Mouse (Mus musculus): ENCODE measurements around the gene Bzw2. TPM values are rescaled to one million over a fixed set of nuclear protein-coding genes. Genes with fewer than 3 reads are reported as not detected.

Bzw2 gene
- polyA plus RNA-seq, 1 experiment from 2014 or later: 258 TPM

DNA sequence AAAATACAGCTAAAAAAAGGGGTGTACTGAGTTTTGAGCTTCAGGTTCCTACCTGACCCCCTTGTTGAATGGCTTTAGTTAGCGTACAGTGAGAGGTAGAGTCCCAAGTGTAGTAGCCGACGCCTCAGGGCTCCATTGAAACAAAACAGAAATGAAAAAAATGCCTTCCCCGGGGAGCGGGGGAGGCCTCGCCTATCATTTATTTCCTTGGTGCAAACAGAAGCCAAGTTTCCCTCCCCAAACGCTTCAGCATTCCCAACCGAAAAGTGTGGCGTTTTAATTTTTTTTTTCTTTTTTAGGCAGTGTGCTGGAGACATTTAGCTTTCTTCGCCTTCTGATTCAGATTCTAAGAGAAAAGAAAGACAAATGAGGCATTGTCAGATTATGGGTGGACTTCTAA is 65.9 kb downstream of the Bzw2 start:
- peaks cover 62% of the 10 kb centered on the region for H3K36me3 ChIP-seq
- WGBS: 94% methylated on average over 10 of the region's 10 CpGs

GRCm38 (mm10) chr12:36089221-36089620 is 68.7 kb downstream of the Bzw2 start:
- H3K27me3 ChIP-seq (ENCODE audit: insufficient read depth, poor library complexity, severe bottlenecking): no peaks in the 10 kb centered on the region
- no peak for DNase-seq (ENCODE audit: low spot score)
- H3K4me3 ChIP-seq: no peak overlapping the region
- H3K4me1 ChIP-seq (replicated peaks): no peaks in the 10 kb centered on the region
- H3K9me3 ChIP-seq: no peaks in the 10 kb centered on the region
- no peak overlapping the region for H3K27ac ChIP-seq
- peaks cover 36% of the 10 kb centered on the region for H3K36me3 ChIP-seq
- WGBS: 90% methylated on average over 6 of the region's 6 CpGs

More for the DNA sequence above, 65.9 kb downstream of the Bzw2 start:
- Histone ChIP-seq H3K27me3 (ENCODE audit: insufficient read depth, poor library complexity, severe bottlenecking) (no peaks in the 10 kb centered on the region), H3K4me3 (no peak overlapping the region), H3K9me3 (no peaks in the 10 kb centered on the region), H3K4me1 (replicated peaks) (no peaks in the 10 kb centered on the region), H3K27ac (no peak overlapping the region)
- no peak for DNase-seq (ENCODE audit: low spot score)

DNA sequence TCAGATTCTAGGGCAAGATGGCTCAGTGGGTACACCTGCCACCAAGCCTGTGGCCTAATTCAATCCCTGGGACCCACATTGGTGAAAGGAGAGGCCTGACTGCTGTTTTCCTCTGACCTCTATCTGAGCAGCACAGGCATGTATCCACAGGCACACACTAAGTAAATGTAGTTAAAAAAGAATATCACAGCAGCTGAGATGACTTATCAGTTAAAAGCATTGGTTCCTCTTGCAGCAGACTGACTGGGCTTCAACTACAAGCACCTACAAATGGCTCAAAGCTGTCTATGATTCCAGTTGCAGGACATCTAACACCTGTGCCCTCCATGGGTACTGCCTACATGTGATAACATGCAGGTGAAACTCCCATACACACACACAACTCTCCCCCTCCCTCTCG is 69.1 kb downstream of the Bzw2 start:
- Histone ChIP-seq H3K36me3 (peaks cover 32% of the 10 kb centered on the region), H3K27me3 (ENCODE audit: insufficient read depth, poor library complexity, severe bottlenecking) (no peaks in the 10 kb centered on the region), H3K4me3 (no peak overlapping the region), H3K27ac (no peak overlapping the region), H3K9me3 (no peaks in the 10 kb centered on the region), H3K4me1 (replicated peaks) (no peaks in the 10 kb centered on the region)
- 97% methylated on average over 1 of the region's 1 CpGs for WGBS
- no peak for DNase-seq (ENCODE audit: low spot score)

DNA sequence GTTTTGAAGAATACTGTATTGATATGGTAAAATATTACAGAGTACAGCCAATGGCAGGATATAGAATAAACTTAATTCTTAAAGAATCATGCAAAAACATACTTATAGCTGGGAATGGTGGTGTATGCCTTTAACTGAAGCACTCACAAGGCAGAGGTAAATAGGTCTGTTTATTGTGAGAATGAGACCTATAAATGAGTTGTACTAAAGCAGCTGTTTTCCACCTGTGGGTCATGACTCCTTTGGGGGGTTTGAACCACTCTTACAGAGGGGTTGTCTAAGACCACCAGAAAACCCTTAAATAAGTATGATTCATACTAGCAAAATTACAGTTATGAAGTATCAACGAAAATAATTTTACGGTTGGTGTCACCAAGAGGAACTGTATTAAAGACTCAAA is 72.5 kb downstream of the Bzw2 start:
- H3K27ac ChIP-seq: no peak overlapping the region
- H3K4me3 ChIP-seq: no peak overlapping the region
- 96% methylated on average over 2 of the region's 2 CpGs for WGBS
- no peaks in the 10 kb centered on the region for H3K36me3 ChIP-seq
- no peaks in the 10 kb centered on the region for H3K4me1 ChIP-seq (replicated peaks)
- H3K9me3 ChIP-seq: no peaks in the 10 kb centered on the region
- DNase-seq (ENCODE audit: low spot score): no peak
- H3K27me3 ChIP-seq (ENCODE audit: insufficient read depth, poor library complexity, severe bottlenecking): no peaks in the 10 kb centered on the region

DNA sequence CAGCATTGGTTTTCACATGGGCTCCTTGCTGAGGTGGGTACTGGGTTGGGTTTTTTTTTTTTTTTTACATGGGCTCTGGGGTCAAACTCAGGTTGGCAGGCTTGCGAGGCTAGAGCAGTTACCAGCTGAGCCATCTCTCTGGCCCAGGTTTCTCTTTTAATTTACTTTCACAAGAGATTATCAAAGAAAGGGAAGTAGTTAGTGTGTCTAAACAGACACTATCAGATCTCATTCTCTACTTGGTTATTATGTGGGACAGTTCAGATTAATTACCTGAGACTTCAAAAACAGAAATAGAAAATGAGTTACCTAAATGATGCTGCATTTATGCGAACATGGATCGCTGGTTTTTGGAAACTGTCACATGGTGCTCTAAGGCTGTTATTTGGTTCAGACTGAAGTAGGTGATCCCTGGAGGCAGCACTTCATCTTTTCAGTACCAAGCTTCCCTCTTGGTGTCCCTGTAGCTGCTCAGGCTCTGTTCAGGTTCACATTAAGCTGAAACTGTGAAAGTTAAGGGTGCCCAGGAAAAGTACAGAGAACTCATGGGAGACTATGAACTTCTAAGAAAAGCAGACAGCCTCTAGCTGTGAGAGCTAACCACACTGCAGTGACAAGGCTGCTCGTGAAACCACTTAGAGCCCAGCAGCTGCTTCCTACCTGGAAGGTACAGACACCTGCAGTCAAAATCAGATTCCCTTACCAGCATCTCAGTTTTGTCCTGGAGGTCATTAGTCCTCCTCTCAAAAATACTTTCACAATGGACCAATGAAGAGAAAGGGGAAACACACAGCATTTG is 79.6 kb downstream of the Bzw2 start:
- no peaks in the 10 kb centered on the region for H3K27me3 ChIP-seq (ENCODE audit: insufficient read depth, poor library complexity, severe bottlenecking)
- H3K27ac ChIP-seq: no peak overlapping the region
- no peak for DNase-seq (ENCODE audit: low spot score)
- no peaks in the 10 kb centered on the region for H3K9me3 ChIP-seq
- 0 out of 2 replicates have a peak, but pooled peaks cover 3% of the 10 kb centered on the region for H3K4me1 ChIP-seq (replicated peaks)
- no peaks in the 10 kb centered on the region for H3K36me3 ChIP-seq
- WGBS: 76% methylated on average over 4 of the region's 4 CpGs
- H3K4me3 ChIP-seq: no peak overlapping the region

GRCm38 (mm10) chr12:36072860-36073259 is 85.0 kb downstream of the Bzw2 start:
- Histone ChIP-seq H3K9me3 (no peaks in the 10 kb centered on the region), H3K4me3 (no peak overlapping the region), H3K27me3 (ENCODE audit: insufficient read depth, poor library complexity, severe bottlenecking) (no peaks in the 10 kb centered on the region), H3K36me3 (no peaks in the 10 kb centered on the region), H3K4me1 (replicated peaks) (0 out of 2 replicates have a peak, but pooled peaks cover 4% of the 10 kb centered on the region), H3K27ac (no peak overlapping the region; the same call in 1 of the 2 replicates)
- 33% methylated on average over 5 of the region's 5 CpGs for WGBS
- DNase-seq (ENCODE audit: low spot score): no peak

DNA sequence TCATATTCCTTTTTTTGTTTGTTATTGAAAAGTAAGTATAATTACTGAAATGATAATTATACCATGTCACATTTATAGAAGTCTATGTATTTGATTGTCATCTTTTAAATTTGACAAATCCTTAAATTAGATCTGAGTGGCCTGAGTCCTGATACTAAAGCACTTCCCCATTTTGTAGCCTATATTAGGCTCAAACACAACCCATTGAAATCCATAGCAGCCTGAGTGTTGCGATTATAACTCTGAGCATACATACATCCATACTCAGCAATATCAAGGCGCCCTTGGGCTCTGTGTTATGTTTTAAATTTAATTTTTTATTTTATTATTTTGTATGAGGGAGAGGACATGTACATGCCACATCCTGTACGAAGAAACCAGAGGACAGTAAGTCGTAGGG is 87.6 kb downstream of the Bzw2 start:
- DNase-seq (ENCODE audit: low spot score): no peak
- H3K4me3 ChIP-seq: no peak overlapping the region
- no peaks in the 10 kb centered on the region for H3K27me3 ChIP-seq (ENCODE audit: insufficient read depth, poor library complexity, severe bottlenecking)
- H3K27ac ChIP-seq: no peak overlapping the region
- H3K9me3 ChIP-seq: peaks cover 6% of the 10 kb centered on the region; the same call in 1 of the 2 replicates
- H3K4me1 ChIP-seq (replicated peaks): 0 out of 2 replicates have a peak, but pooled peaks cover 4% of the 10 kb centered on the region
- no peaks in the 10 kb centered on the region for H3K36me3 ChIP-seq
- 94% methylated on average over 4 of the region's 4 CpGs for WGBS

DNA sequence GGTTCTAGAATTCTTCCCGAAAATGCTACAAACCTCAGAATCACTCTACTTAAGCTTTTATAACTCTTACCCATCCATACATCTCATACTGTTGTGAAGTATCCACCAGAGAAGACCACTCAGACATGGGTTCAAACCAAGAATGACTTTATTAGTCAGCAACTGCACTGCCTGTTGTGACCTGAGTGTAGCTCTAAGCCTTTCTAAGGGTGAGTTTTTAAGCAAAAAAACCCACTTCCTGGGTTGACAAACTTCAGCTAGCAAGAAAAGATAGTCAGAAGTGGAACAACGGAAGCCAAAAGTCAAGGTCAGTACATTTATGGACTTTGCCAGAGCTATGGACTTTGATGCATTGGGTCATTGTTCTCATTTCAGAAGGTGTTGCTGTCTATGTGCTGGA is 90.3 kb downstream of the Bzw2 start:
- Histone ChIP-seq H3K4me1 (replicated peaks) (no peaks in the 10 kb centered on the region), H3K27me3 (ENCODE audit: insufficient read depth, poor library complexity, severe bottlenecking) (no peaks in the 10 kb centered on the region), H3K36me3 (no peaks in the 10 kb centered on the region), H3K9me3 (peaks cover 13% of the 10 kb centered on the region; the same call in 1 of the 2 replicates), H3K4me3 (no peak overlapping the region), H3K27ac (no peak overlapping the region)
- 89% methylated on average over 2 of the region's 2 CpGs for WGBS
- DNase-seq (ENCODE audit: low spot score): no peak

DNA sequence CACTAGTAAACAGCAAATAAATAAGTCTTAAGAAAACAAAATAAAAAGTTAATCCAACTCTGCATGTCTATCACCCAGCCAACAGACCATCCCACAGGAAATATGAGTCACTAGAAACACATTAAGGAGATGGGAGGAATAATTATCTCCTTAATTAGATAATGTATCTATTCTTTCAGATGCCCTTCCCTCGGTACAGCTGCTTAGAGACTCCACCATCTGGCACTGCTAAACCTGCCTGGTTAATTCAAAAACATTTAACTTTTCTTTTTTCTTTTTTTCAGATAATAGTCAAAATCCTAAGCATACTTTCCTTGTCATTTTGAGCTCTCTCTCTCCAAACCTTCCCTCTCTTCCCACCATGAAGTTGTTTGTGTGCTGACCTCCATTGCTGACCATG is 92.0 kb downstream of the Bzw2 start:
- Histone ChIP-seq H3K4me3 (no peak overlapping the region), H3K9me3 (peaks cover 13% of the 10 kb centered on the region; the same call in 1 of the 2 replicates), H3K36me3 (no peaks in the 10 kb centered on the region), H3K27ac (no peak overlapping the region), H3K27me3 (ENCODE audit: insufficient read depth, poor library complexity, severe bottlenecking) (no peaks in the 10 kb centered on the region), H3K4me1 (replicated peaks) (no peaks in the 10 kb centered on the region)
- 85% methylated on average over 1 of the region's 1 CpGs for WGBS
- no peak for DNase-seq (ENCODE audit: low spot score)

GRCm38 (mm10) chr12:36057699-36058098 is 100.2 kb downstream of the Bzw2 start:
- Histone ChIP-seq H3K4me1 (replicated peaks) (no peaks in the 10 kb centered on the region), H3K9me3 (no peaks in the 10 kb centered on the region), H3K27ac (no peak overlapping the region), H3K27me3 (ENCODE audit: insufficient read depth, poor library complexity, severe bottlenecking) (no peaks in the 10 kb centered on the region), H3K4me3 (no peak overlapping the region), H3K36me3 (no peaks in the 10 kb centered on the region)
- DNase-seq (ENCODE audit: low spot score): no peak
- 88% methylated on average over 2 of the region's 2 CpGs for WGBS

- H3K9me3 ChIP-seq: no peaks in the 10 kb centered on the region
- H3K4me1 ChIP-seq (replicated peaks): no peaks in the 10 kb centered on the region
- 71% methylated on average over 1 of the region's 1 CpGs for WGBS
- no peak overlapping the region for H3K4me3 ChIP-seq
- H3K27me3 ChIP-seq (ENCODE audit: insufficient read depth, poor library complexity, severe bottlenecking): no peaks in the 10 kb centered on the region
- no peak for DNase-seq (ENCODE audit: low spot score)
- no peaks in the 10 kb centered on the region for H3K36me3 ChIP-seq
- no peak overlapping the region for H3K27ac ChIP-seq
These were observed 107.6 kb downstream of the Bzw2 start for GRCm38 (mm10) chr12:36050276-36050675.

DNA sequence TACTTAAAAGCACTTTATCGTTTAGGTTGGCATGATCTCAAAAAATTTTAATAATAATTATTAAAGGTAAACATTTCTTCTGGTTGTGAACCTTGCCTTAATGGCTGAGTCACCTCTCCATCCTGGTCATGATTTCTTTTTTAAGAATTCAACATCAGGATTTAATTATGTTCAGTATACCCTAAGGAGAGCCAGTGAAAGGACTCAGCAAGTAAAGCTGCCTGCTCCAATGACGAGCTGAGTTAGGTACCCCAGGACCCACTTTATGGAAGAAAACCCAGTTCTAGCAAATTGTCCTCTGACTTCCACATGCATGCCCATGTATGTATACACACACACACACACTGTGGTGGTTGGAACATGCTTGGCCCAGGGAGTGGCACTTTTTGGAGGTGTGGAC is 110.3 kb downstream of the Bzw2 start:
- DNase-seq (ENCODE audit: low spot score): no peak
- no peak overlapping the region for H3K4me3 ChIP-seq
- no peak overlapping the region for H3K27ac ChIP-seq
- 0 out of 2 replicates have a peak, but pooled peaks cover 4% of the 10 kb centered on the region for H3K4me1 ChIP-seq (replicated peaks)
- no peaks in the 10 kb centered on the region for H3K27me3 ChIP-seq (ENCODE audit: insufficient read depth, poor library complexity, severe bottlenecking)
- no peaks in the 10 kb centered on the region for H3K36me3 ChIP-seq
- WGBS: 88% methylated on average over 2 of the region's 2 CpGs
- H3K9me3 ChIP-seq: no peaks in the 10 kb centered on the region

GRCm38 (mm10) chr12:36046196-36046595 is 111.7 kb downstream of the Bzw2 start:
- no peak for DNase-seq (ENCODE audit: low spot score)
- peaks cover 7% of the 10 kb centered on the region for H3K4me1 ChIP-seq (replicated peaks)
- H3K4me3 ChIP-seq: no peak overlapping the region
- 55% methylated on average over 5 of the region's 5 CpGs for WGBS
- H3K27ac ChIP-seq: no peak overlapping the region
- H3K36me3 ChIP-seq: no peaks in the 10 kb centered on the region
- H3K27me3 ChIP-seq (ENCODE audit: insufficient read depth, poor library complexity, severe bottlenecking): no peaks in the 10 kb centered on the region
- H3K9me3 ChIP-seq: no peaks in the 10 kb centered on the region

All from hindbrain, embryonic 10.5 days (tissue).